Mouse (Mus musculus): ENCODE measurements around the gene Esrrg. TPM values are rescaled to one million over a fixed set of nuclear protein-coding genes. Genes with fewer than 3 reads are reported as not detected.

The Esrrg gene
- total and polyA plus RNA-seq, 3 experiments: not detected

- Histone ChIP-seq H3K79me2 (replicated peaks; ENCODE audit: control insufficient read depth, extremely low read depth, insufficient read depth, poor library complexity, severe bottlenecking) (no peaks in the 10 kb centered on the region), H3K9ac (ENCODE audit: insufficient read depth, low read depth) (no peak overlapping the region), H3K4me1 (ENCODE audit: control insufficient read depth in 1 of 2, insufficient read depth in 2 of 2) (no peaks in the 10 kb centered on the region), H3K9me3 (replicated peaks; ENCODE audit: low read length) (peaks cover 78% of the 10 kb centered on the region), H3K27ac (ENCODE audit: insufficient read depth, low read depth) (no peak overlapping the region), H3K4me3 (replicated peaks in 1 of 3; ENCODE audit: low read depth in 2 of 3, low read length in 2 of 3, poor library complexity in 1 of 3) (no peak overlapping the region), H3K4me2 (ENCODE audit: insufficient read depth, low read depth, poor library complexity, severe bottlenecking) (no peak overlapping the region), H3K27me3 (replicated peaks) (no peaks in the 10 kb centered on the region), H3K36me3 (replicated peaks in 1 of 2; ENCODE audit: control insufficient read depth in 1 of 2, insufficient read depth in 1 of 2, low read length in 1 of 2) (no peaks in the 10 kb centered on the region)
- TF ChIP-seq JUN (IDR thresholded peaks at IDR 0.05; ENCODE audit: insufficient read depth, low read depth, low read length): no peak
- TF ChIP-seq MAZ (IDR thresholded peaks at IDR 0.05; ENCODE audit: low read depth, low read length): no peak
- TF ChIP-seq MXI1 (IDR thresholded peaks at IDR 0.05; ENCODE audit: low read depth, low read length): no peak
- TF ChIP-seq HCFC1 (IDR thresholded peaks at IDR 0.05; ENCODE audit: low read depth, low read length): no peak
- no peak for TF ChIP-seq ZKSCAN1 (IDR thresholded peaks at IDR 0.05; ENCODE audit: borderline replicate concordance, low read depth, low read length)
- TF ChIP-seq JUND (conservative IDR thresholded peaks at IDR 0.05; ENCODE audit: low read depth, low read length): no peak
- TF ChIP-seq ELF1 (IDR thresholded peaks at IDR 0.05; ENCODE audit: low read depth, low read length): no peak
- TF ChIP-seq MEF2A (IDR thresholded peaks at IDR 0.05; ENCODE audit: borderline replicate concordance, low read depth, low read length): no peak
- no peak for TF ChIP-seq CTCF (conservative IDR thresholded peaks at IDR 0.05 in 1 of 2, IDR thresholded peaks at IDR 0.05 in 1 of 2; ENCODE audit: low read depth in 2 of 2, low read length in 2 of 2)
- no peak for TF ChIP-seq NRF1 (IDR thresholded peaks at IDR 0.05; ENCODE audit: low read depth, low read length)
- TF ChIP-seq MAFK (IDR thresholded peaks at IDR 0.05; ENCODE audit: insufficient replicate concordance, low read length): no peak
- no peak for TF ChIP-seq GABPA (IDR thresholded peaks at IDR 0.05; ENCODE audit: insufficient replicate concordance, low read depth, low read length)
- TF ChIP-seq NELFE (IDR thresholded peaks at IDR 0.05; ENCODE audit: low read depth, low read length): no peak
- TF ChIP-seq TCF12 (IDR thresholded peaks at IDR 0.05; ENCODE audit: low read depth, low read length): no peak
- no peak for TF ChIP-seq ZMIZ1 (IDR thresholded peaks at IDR 0.05; ENCODE audit: low read depth, low read length)
- no peak for TF ChIP-seq CHD2 (IDR thresholded peaks at IDR 0.05; ENCODE audit: low read length)
- no peak for TF ChIP-seq BHLHE40 (IDR thresholded peaks at IDR 0.05; ENCODE audit: low read depth, low read length)
- TF ChIP-seq CHD1 (IDR thresholded peaks at IDR 0.05; ENCODE audit: low read depth, low read length): no peak
- no peak for TF ChIP-seq MAX (IDR thresholded peaks at IDR 0.05; ENCODE audit: low read length)
- in situ Hi-C loops (cut with MboI; ENCODE audit: low pct_ligation_motif_present, low pct_unique_long_range_greater_than_20kb, low sequenced_read_pairs) (no loop called here), dilution Hi-C loops (cut with MboI; ENCODE audit: extremely low pct_ligation_motif_present, extremely low pct_unique_long_range_greater_than_20kb, low sequenced_read_pairs) (no loop called here)
- no peak for DNase-seq (ENCODE audit: extremely low read depth)
These were observed 92.4 kb downstream of the Esrrg start for GRCm38 (mm10) chr1:187700963-187701362.

GRCm38 (mm10) chr1:187704921-187705320 is 96.3 kb downstream of the Esrrg start:
- no peak overlapping the region for H3K27ac ChIP-seq (ENCODE audit: insufficient read depth, low read depth)
- H3K9ac ChIP-seq (ENCODE audit: insufficient read depth, low read depth): no peak overlapping the region
- dilution Hi-C loops (cut with MboI; ENCODE audit: extremely low pct_ligation_motif_present, extremely low pct_unique_long_range_greater_than_20kb, low sequenced_read_pairs) (no loop called here), in situ Hi-C loops (cut with MboI; ENCODE audit: low pct_ligation_motif_present, low pct_unique_long_range_greater_than_20kb, low sequenced_read_pairs) (no loop called here)
- no peak overlapping the region for H3K4me2 ChIP-seq (ENCODE audit: insufficient read depth, low read depth, poor library complexity, severe bottlenecking)
- H3K79me2 ChIP-seq (replicated peaks; ENCODE audit: control insufficient read depth, extremely low read depth, insufficient read depth, poor library complexity, severe bottlenecking): no peaks in the 10 kb centered on the region
- no peaks in the 10 kb centered on the region for H3K4me1 ChIP-seq (ENCODE audit: control insufficient read depth in 1 of 2, insufficient read depth in 2 of 2)
- H3K27me3 ChIP-seq (replicated peaks): no peaks in the 10 kb centered on the region
- no peaks in the 10 kb centered on the region for H3K36me3 ChIP-seq (replicated peaks in 1 of 2; ENCODE audit: control insufficient read depth in 1 of 2, insufficient read depth in 1 of 2, low read length in 1 of 2)
- H3K4me3 ChIP-seq (replicated peaks in 1 of 3; ENCODE audit: low read depth in 2 of 3, low read length in 2 of 3, poor library complexity in 1 of 3): no peak overlapping the region
- TF ChIP-seq TBP (conservative IDR thresholded peaks at IDR 0.05; ENCODE audit: low read depth, low read length) (no peak), GABPA (IDR thresholded peaks at IDR 0.05; ENCODE audit: insufficient replicate concordance, low read depth, low read length) (no peak), USF1 (IDR thresholded peaks at IDR 0.05; ENCODE audit: low read depth, low read length) (no peak), SIN3A (IDR thresholded peaks at IDR 0.05; ENCODE audit: low read length) (no peak), ZNF384 (IDR thresholded peaks at IDR 0.05; ENCODE audit: low read depth, low read length) (no peak), MEF2A (IDR thresholded peaks at IDR 0.05; ENCODE audit: borderline replicate concordance, low read depth, low read length) (no peak), BHLHE40 (IDR thresholded peaks at IDR 0.05; ENCODE audit: low read depth, low read length) (no peak), MAFK (IDR thresholded peaks at IDR 0.05; ENCODE audit: insufficient replicate concordance, low read length) (no peak), CHD2 (IDR thresholded peaks at IDR 0.05; ENCODE audit: low read length) (no peak), PAX5 (IDR thresholded peaks at IDR 0.05; ENCODE audit: low read length) (no peak), NRF1 (IDR thresholded peaks at IDR 0.05; ENCODE audit: low read depth, low read length) (no peak), RAD21 (IDR thresholded peaks at IDR 0.05; ENCODE audit: low read depth, low read length) (no peak), KAT2A (IDR thresholded peaks at IDR 0.05; ENCODE audit: insufficient replicate concordance, low read length) (no peak), TCF12 (IDR thresholded peaks at IDR 0.05; ENCODE audit: low read depth, low read length) (no peak), JUND (conservative IDR thresholded peaks at IDR 0.05; ENCODE audit: low read depth, low read length) (no peak), ZMIZ1 (IDR thresholded peaks at IDR 0.05; ENCODE audit: low read depth, low read length) (no peak), POLR2A (IDR thresholded peaks at IDR 0.05; ENCODE audit: low read depth, low read length) (no peak), CTCF (conservative IDR thresholded peaks at IDR 0.05 in 1 of 2, IDR thresholded peaks at IDR 0.05 in 1 of 2; ENCODE audit: low read depth in 2 of 2, low read length in 2 of 2) (no peak)
- DNase-seq (ENCODE audit: extremely low read depth): no peak
- H3K9me3 ChIP-seq (replicated peaks; ENCODE audit: low read length): peaks cover 81% of the 10 kb centered on the region
